Mouse (Mus musculus) spleen, adult 18-20 months (tissue): ENCODE data around the gene Casr.

Experiments used
- DNase-seq, 2 experiments: peaks; one replicate each; pipeline ENCODE4 v3.0.0; 2022; ENCODE audit warnings: mixed read lengths in 2 of 2

Casr gene

DNA sequence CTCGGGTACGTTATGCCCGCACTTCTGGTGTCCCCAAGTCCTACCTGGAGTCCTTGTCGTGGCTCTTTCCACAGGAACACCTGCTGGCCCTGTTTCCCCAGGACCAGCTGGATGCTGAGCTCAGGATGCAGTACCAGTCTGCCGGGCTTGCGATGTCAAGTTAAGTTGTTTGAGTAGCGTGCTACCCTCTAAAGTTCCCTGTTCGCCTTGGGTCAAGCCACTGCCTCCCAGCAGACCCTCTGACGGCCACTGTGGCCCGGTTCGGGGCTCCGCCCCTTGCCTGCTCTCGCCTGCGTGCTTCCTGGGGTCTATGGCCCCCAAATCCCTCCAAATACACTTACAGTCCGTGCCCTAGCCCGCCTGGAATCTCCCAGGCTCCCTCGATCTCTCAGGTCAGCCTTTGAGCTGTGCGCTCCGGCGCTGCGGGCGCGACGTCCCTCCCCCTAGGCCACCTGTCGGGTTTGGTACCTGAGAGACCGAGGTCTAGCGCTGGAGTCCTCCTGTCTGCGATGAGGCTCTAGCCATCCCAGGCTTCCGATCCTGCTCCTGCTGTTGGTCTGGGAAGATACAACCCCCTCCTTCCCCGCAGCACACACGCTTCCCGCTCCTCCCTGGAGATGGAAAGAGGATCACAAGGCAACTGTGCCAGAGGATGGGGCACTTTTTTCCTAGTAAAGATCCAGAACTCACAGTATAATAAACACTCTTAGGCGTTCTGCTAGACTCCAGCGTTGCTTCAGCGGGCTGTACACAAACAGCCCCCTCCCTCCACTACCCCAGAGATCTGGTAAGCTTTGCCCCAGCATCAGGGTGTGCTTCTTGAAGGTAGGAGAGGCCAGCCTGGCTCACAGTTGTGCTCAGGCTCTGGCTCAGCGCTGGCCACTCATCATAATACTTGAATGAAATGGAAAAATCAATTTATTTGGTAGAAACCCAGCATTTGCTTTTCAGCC lies at the start of gene Casr:
Gene Casr (minus strand): TSS at position 756 of the 953 bp plus-strand sequence.
- DNase-seq, result no peak

DNA sequence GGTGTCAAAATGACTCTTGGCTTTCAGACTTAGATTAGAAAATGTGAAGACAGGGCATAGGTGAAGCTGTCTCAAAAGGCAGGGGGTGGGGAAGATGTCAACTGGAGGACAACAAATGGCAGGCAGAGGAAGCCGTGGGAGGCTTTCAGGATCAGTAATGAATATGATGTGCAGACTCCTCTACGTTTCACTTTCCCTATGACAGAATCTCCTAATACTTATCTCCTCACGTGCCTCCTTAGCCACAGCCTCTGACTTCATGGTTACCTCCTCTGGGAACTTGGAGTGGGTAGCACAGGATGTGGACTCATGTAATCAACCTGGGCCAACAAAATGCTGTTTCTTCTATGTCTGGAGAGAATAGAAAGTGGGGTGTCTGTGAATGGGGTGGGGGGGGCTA lies 40.7 kb upstream of the Casr start:
- DNase-seq, result no peak

DNA sequence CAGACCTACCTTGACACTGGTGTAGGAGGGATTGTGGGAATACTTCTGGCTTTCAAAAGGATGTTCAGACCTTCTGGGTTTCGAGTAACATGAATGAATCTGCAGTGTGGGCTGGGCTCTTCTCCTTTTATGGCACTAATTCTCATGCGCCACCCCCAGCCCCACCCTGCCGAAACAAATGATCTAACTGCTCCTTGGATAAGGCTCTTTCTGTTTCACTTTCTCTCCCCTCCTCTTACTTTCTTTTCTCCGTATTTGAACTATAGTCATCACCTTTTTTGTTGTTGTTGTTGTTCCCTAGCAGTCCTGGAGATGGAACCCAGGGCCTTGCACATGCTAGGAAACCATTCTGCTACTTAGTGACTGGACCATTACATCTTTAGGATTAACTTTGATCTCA lies 36.3 kb upstream of the Casr start:
- no peak for DNase-seq

DNA sequence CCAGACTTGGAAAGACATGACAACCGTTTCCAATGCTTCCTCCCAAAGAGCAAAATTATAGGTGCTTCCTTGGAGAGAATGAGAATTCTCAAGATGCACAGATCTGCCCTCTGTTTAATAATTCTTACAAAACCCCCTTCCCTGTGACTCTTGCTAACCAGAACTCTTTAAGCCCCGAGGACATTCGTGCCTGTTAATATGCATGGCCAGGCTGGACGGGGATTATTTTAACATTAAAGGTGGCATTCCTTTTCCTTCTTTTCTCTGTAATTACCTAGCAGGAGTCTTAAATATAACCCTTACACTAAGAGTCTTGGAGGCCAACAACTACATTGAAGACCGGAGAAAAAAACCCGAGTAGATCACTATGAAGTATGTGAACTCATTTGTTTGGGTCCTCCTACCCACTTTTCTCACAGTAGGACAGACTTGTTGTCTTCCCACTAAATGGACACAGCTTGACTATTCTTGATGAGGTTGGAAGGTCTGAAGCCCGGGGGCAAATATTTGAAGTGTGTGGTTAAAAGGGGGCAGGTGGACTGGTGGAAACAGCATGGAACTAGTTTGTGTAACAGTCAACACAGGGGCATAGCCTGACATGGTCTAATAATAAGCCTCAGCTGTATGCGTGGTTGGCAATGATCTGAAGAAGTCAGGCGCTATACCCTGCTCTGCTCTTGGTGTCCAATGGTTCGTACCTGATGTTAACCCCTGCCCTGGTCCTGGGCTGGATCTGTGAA lies 34.9 kb upstream of the Casr start:
- DNase-seq, result no peak

DNA sequence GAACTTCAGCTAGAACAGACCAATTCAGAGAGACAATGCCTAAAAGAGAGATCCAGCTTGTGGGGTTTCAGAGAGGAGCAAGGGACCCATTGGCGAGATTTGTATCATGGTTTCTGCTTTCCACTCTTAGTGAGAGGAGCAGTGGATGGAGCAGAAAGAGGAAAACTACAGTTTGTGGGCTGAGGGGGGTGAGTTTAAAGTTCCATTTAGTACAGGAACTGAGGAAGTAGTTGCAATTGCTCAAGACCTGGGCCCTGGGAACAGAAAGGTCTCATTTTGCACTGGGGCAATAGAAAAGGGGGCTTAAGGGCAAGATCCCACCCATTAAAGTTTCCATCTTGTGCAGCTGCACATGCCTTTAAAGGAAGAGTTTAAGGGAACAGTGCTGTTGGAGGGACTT lies 28.0 kb upstream of the Casr start:
- DNase-seq, result no peak

DNA sequence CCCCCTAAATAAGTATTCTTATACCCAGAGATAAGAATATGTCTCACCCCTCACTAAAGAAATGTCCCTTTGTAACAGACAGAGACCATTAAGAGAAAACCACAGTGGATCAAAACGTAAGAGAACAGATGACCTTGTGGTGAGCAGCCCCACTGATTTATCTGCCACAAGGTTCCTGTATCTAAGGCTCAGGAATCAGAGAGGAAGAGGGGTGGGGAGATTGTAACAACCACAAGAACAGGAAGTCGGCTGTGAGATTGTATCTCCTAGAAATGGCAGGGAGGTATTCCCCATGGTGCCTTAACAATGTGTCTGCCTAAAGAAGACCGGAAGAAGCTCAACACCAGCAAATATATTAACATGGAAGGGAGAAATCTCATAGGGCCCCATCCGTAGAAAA lies 26.0 kb upstream of the Casr start:
- DNase-seq, result no peak

DNA sequence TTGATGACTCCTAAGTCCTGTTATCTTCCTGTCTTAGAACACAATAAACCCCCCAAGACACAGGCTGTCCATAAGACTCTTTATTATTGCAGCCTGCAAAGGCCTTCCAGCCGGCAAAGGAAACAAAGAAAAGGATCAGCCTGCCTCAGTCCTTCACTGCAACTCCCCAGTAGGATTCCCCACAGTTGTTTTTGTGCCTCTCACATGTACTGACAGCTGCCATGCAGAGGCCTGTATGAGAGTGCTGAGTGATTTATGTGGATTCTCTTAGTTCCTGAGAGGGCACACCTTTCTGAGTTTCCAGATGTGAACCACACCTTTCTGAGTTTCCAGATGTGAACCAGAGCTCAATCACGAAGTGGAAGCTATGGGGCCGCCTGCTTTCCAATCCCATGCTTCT lies 20.1 kb upstream of the Casr start:
- DNase-seq, result no peak

DNA sequence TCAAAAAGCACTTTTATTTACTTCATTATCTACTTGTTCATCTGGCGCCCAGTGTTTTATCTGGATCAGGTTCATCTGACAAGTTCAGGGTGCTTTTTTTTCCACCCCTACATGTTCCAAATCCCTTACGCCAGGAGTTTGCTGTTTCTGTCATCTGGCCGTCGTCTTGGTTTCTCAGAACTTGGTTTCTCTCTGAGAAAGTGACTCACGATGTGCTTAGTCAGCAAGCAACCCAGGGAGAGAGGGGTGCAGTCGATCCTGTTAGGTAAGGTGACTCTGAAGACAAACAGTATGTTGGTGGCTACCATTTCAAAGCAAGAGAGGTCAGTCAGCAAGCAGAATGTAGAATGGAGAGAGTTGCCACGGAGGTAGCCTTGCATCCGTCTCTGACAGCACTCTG lies 10.0 kb upstream of the Casr start:
- no peak for DNase-seq

DNA sequence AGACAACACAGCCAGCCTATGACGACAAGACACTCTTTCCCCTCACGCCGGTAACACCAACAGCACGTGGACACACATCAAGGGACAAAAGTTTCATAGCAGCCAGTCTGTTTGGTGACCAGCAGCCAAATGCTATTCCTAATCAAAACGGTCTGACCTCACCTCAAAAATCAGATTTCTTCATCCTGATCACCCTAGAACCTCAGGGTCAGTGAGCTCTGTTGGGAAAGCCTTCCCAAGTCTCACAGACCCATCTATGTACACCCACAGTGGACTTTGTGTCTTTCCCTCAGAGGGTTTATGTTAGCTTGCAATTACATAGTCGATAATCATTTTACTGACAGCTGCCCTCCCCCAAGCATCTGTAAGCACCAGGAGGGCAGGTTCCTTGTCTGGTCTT lies 2.4 kb downstream of the Casr start:
- no peak for DNase-seq

DNA sequence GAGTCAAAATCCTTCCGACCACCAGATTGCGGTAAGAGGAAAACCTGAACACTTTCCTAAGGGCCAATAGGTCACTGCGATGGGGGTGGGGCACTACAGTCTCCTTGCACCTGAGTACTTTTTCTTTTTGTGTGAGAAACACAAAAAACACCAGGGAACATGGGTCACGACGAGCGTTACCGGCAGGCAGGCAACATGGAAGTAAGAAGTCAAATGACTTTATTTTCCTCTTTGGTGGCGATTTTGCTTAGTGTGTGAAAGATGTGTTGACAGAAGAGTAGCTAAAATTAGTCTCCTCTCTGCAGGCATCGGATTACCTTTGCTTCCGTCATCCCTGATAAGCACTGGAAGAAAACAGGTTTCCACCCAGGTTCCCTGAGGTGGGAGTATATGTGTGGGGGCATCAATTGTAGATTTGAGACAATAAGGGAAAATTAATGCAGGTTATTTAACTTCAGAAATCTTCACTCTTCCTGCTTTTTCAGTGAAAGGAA lies 6.2 kb downstream of the Casr start:
- no peak for DNase-seq

DNA sequence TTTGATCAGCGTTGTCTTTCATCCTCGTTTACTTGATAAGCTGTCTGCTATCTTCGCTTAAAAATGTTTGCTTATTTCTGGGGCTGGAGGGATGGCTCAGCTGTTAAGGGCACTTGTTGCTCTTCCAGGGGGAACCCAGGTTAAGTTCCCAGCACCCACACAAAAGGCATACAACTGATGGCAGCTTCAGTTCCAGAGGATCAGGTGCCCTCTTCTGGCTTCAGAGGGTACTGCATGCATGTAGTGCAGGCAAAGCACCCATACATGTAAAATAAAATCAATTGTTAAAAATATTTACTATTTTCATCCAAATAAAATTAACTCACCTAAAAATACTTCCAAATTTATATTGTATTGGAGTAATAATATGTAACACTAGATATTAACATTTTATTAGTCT lies 8.3 kb downstream of the Casr start:
- no peak for DNase-seq

DNA sequence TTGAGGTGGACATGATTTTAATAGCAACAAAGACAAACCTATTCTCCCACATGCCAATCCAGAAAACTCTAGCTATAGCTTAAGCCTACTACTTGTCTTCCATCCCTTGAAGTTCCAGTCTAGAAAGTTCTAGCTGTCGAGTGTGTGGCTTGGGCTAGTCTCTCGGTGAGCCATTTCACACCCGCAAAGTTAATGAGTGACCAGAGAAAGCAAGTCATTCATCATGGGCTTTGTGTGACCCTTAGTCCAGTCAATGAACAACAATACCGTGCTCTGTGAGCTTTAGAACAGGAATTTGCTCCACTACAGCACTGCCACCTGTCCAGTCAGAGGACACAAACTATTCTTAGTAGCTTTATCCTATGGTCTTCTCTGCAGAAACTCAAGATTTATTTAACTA lies 16.6 kb downstream of the Casr start:
- DNase-seq, result no peak

DNA sequence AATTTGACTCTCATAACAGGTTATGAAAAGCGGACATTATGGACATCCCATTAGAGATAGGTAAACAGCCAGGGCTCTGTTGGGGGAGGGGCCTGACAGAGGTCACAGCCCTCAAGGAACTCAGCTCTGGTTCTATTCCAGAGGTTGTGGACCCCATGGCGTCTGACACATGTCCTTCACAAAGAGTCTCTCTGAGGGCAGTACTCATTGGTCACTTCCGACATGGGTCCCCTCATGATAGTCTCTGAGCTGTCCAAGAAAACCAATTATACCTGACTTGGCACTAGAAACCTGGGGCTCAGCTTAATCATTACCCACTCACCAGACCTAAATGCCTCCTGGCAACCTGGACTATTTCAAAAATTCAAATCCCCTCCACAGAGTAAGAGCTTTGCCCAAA lies 18.9 kb downstream of the Casr start:
- no peak for DNase-seq

DNA sequence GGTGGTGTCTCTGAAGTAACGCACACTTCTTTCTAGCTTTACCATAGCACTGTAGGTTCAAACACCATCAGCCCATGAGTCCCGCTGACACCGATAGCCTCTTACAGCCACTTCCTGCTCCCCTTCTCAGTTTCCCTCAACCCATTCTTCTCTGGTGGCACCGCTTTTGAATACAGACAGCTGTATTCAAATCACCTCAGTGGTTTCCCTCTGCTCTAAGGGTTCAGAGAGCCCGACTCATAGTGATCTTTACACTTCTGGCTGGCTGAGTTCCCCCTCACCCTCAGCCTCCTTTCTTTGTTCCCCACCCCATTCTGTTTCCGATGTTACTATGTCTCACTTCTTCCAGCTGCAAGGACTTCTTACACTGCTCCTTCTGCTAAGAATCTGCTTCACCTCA lies 21.1 kb downstream of the Casr start:
- DNase-seq, result no peak

DNA sequence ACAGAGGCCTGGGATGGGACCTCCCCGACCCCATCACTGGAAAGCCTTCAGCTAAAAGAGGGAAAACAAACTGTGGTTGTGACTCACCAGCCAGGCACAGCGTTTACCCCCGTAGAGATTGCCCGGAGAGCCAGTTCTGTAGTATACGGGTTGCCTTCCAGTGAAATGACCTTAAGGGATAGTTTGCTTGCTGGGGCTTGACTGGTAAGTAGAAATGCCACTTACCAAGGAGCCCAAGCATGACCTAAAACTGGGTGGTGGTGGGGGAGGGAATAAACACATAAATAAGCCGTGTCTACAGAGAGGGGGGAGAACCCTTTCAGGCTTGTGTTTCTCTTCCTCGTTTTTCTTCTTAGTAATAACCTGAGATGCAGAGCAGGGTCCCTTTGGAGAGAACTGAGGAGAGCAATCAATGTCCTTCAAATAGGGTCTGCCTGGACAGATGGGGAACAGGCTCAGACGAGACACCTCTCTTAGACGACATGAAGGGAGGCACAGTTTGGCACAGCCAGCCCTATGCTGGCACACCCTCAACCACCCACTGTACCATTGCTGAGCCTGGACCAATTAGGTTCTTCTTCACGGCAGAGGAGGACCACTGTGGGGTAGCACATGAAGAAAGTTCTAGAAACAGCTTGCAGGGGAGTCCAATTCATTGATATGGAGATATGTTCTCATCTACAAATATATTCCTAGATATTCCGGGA lies 28.8 kb downstream of the Casr start:
- DNase-seq, result no peak

DNA sequence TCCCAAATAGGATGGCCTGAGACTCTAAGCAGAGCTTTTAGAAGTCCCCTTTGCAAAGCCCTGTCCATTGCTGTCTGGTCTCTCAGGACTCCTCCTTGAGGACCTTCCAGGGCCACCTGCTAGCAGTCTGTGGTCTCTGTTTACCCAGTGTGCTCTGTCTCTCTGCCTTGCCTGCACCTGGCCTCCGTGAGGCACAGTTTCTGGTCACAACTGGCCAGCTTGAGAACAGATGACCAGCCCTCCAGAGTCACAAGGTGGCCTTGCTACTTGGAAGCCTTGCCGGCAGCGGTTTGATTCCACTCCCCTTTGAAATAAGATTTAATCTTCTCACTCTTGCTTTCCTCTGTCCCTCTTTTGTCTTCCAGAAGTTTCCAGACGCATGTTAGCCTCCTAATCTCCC lies 29.9 kb downstream of the Casr start:
- no peak for DNase-seq

DNA sequence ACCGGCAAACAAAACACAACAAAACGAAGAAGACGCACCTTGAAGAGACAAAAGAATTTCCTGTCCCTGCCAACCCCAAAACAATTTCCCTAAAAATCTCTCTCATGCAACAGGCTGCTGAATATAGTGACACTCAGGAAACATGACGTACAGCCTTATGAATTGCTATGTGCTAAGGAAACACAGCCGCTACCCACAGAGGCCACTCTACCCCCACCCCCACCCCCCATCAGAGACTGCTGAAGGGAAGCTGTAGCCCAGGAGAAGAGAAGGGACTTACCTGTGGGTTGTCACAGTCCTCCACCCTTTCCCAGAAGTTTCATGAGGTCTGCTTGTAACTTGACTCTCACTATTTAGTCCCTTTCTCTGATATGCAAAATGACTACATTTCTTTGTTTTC lies 30.3 kb downstream of the Casr start:
- DNase-seq, result no peak

DNA sequence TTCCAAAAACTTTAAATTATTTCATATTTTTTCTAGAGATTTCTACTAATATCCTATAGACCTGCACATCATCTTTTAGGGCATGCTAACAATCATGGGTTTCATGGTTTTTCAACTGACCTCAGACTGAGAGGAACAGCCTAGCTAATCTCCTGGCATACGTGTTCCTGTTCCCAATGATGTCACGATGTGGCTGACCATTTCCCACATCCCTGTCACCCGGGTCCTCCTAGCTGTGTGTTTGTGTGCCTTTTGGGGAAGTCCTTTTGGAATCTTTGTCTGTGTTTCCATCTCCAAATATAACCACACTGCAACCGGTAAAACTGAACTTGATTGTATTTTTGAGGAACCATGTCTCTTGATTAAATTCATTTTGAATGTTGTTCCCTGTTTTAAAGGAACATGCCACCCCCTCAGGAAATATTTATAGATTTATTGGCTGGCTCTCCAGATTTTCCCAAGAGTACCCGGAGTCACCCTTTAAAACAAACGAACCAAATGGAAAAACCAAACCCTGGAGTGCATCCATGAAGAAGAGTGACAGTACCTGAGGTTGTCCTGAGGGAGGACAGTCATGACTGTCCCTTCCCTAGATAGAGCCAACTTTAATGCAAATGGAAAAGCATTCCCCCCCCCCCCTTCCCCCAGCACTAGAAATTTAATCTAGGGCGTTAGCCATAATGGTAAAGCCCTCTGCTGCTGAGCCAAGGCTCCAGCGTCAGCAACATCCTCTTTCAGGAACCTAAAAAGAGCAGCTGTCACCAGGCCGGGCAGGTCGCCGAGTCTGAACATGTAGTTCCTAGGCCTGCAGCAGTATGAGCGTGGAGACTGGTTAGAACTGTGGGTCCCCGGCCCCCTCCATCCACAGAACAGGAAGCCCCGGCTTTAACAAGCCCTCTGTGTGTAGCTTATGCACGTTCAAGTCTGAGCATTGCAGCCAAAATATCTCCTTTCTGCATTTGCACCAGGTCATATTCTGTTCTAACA lies 31.1 kb downstream of the Casr start:
- DNase-seq, result no peak

DNA sequence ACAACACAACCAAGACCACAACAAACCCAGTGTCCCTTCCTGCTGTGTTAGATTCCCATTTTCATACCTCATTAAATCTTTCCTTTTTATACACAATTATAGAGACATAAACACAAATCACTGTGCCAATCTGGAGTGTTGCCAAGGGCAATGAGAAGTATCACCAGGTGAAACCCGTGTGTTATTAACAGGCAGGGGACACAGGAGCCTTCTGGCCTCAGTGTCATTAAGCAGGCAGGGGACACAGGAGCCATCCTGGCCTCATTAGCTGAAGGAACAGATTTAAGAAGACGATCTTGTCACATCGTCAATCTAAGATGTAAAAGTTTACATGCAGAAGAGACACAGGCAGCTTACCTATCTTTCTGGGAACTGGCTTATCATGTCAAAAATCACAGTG lies 33.1 kb downstream of the Casr start:
- DNase-seq, result no peak

DNA sequence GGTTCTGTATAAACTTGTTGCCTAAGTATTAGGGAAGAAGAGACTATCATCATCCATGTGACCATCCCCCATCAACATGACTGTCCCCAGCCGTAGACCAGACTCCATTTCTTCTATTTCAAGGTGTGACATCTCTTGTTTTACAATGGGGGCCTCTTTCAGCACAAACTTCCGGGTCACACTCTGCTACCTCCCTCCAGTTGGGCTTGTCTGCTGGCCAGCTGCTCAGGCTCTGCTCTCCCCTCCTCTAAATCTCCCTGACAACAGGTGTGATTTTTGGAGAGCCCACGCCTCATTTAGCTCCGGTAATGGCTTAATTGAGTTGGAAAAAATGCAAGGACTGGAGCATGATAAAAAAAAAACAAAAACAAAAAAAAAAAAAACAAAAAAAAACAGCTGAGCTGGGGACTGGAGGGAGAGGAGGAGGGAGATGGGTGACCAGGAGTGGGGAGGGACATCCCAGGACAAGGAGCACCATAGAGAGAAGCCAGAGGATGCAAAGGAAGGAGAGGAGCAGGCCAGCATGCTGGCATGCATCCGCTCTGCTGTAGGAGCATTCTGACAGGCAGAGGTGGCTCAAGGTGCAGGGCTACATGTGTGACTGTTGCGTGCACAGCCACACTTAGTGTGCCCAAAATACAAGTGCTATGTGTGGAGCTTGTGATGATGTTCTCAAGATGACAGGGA lies 35.2 kb downstream of the Casr start:
- no peak for DNase-seq

DNA sequence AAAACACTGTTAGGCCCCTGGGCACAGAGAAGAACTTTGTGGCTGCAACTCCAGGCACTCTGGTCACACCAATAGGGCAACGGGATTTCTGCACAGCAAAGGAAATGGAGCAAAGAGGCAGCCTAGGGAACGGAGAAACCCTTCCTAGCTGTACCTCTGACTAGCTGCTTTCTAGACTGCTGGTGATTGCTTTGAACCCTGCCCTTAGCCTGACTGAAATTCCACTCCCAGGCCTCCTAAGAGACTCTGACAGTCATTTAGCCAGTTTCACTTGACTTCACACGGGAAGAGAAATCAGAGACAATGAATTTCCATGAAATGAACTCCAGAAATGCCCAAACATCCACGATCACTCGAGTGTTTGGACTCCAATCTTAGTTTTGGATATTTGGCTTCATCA lies 38.8 kb downstream of the Casr start:
- no peak for DNase-seq

DNA sequence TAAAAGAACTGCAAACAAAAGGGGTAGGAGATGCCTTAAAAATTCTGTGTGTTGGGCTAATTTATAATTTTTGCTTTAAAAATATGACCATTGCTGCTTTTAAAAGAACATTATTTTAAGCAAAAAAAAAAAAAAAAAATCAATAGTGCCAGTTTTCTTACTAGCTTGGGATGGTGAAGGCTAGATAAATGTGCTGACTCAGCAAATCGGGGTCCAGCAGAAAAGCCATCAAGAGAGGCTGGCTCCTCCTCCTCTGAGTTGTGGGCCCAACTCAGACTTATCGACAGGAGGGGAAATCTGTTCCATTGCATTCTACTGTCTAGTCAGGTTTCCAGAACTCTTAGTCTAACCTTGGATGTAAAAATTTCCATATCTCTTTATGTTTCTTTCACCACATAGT lies 45.6 kb downstream of the Casr start:
- no peak for DNase-seq
